Mouse (Mus musculus) ovary, adult 18-20 months (tissue): ENCODE results near the gene Padi4.

Source experiments
- DNase-seq: peaks from one replicate; pipeline ENCODE4 v3.0.0; 2022; ENCODE audit warnings: low spot score, mixed read lengths

The Padi4 gene

DNA sequence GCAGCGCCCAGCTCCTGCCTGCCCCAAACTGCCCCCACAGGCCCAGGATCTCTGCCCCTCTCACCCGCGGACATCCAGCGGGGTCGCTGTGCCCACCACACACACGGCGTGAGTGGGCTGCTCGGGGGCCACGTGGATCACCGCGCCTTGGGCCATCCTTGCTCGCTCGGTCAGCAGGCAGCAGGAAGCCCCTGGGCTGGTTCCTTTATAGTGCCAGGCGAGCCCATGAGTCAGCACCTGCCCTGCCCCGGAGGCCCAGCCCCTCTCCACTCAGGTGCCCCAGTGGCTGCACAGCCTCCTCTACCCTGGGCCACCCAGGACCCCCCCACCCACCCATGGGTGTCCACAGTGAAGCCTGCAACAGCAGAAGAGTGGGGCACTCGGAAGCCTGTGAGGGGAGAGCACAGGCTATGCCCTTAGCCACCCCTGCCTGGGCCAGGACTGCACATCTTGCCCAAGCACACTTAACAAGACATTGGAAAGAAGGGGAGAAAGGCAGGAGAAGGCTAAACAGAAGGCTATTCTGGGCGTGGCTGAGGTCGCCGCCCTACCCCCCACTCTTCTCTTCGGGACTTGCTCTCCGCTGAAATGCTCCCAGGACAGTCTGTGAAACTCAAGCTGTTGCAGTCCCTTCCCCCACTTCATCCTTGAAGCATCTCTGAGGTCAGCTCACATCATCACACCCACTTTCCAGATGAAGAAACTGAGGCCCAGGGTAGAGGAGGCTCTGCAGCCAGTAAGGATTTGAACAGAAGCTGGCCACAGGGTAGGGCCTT is at the start of gene Padi4:
Gene Padi4 (minus strand): TSS at position 212 of the 776 bp plus-strand sequence.
- DNase-seq = no peak

DNA sequence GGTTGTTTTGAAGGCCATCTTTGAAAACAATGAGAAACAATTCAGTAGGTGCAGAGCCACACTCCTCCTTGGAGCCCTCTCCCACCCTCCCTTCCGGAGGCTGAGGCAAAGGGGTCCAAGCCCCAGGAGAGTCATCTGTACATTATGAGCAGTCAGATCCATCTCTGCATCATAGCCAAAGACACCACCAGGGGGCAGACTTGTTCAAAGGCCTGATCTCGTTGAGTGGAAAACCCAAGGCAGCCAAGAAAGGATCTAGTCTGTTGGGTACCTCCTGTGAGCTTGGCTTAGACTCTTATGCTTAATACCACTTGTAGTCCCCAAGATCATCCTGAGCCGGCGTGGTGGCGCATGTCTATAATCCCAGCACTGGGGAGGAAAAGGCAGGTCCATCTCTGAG is 48.0 kb upstream of the Padi4 start:
- DNase-seq = no peak

DNA sequence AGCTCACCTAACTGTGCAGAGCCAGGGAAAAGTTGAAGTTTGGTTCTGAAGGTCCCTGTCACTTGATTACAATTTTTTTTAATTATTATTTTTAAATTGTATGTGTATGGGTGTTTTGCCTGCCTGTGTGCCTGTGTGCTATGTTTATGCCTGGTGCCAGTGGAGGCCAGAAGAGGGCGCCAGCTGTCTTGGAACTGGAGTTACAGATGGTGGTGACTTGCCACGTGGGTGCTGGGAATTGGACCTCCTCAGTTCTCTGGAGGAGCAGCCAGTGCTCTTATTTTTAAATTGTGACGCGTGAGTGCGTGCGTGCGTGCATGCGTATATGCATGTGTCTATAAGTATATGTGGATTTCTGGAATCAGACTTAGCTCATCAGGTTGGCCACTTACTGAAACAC is 43.4 kb upstream of the Padi4 start:
- DNase-seq = no peak

DNA sequence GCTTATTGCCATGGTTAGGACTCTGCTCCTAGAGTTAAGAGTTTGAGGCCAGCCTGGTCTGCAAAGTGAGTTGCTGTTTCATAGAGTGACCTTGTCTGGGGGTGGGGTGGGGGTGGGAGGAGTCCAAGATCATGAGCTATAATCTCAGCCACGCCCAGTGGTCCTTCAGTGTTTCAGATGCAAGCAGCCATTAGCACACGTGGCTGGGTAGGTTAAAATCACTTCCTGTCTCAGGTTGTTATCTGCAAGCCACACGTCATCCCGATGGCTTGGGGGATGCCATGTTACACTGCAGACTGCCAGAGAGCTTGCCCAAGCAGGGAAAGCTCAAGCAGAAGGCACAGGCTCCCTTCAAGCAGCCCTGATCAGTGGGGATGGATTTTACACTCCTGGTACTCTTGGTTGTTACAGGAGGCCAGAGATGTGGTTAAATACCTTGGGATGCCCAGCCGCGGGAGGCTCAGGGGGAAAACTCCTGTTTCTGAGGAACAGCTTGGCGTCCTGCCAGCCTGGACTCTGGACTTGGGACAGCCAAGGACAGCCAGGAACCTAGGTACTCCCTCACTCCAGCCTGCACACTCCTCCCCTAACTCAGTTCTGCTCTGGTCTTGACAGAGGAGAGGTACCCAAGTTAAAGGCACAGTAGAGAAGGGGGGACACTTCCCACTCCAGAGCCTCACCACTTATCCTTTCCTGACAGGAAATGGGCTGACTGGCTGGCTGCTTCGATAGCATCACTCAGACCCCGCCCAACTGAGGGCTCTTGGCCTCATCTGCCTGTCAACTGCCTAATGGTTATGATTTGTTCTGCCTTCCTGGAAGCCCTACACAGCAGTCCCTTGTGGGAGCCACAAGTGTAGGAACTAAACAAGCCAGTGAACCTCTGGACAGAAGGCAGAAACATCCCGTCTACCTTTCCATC is 42.2 kb upstream of the Padi4 start:
- no peak for DNase-seq

DNA sequence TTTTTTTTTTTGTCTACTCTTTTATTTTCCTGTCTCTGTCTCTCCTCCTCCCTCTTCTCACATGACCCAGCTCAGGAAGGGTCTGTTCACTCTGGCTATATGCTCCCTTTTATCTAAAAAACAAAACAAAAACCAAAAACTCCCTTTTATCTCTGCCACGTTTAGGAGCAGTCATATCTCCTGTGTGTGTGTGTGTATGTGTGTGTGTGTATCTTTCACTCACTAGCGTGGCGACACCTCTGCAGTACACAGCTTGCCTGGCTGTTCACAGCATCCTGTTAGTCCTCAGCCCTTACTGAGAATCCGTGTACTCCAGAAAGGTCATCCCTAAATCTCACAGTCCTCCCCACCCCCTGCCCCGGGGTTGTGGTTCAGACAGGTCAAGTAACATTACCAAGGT is 41.5 kb upstream of the Padi4 start:
- DNase-seq = no peak

DNA sequence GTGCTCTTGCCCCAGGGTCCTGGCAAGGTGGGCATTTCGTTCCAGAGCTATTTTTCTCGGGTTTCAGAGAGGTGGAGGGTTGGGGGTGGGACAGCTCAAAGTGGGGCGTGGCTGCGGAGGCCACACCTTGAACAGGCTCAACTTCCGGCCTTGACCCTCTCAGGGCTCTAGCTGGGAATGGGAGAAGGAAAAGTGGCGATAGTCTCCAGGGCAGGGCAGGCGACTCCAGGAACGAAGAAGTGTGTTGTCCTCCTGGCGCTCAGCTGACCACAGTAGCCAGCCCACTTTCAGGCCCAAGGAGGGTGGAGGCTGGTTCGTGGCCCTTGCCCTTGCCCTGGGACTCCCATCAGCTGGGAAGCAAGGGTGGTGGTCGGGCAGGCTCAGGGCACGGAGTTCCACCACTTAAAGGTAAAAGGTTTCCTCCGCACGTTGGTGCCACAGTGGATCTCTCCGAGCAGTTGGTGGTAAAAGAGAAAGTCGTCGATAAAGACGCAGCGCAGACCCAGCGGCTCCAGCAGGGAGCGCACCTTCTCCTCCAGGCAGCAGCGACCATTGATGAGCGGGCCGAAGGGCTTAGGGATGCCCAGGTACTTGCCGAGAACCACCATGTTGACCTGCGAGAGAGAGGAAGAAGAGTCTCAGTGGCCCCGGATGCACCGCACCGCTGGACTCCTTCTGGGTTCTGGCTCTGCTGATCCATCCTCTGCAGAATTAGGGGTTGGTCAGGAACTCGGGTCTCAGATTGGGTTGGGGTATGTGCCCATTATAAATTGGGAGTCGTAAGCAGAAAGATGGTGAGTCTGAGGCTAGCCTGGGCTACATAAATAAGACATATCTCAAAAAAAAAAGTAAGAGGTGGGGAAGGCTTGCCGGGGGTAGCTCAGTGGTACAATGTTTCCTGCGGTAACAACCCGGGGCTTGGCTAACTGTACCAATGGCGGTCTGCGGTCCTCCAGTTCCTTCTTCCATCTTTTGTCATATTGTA is 40.5 kb upstream of the Padi4 start:
- no peak for DNase-seq

DNA sequence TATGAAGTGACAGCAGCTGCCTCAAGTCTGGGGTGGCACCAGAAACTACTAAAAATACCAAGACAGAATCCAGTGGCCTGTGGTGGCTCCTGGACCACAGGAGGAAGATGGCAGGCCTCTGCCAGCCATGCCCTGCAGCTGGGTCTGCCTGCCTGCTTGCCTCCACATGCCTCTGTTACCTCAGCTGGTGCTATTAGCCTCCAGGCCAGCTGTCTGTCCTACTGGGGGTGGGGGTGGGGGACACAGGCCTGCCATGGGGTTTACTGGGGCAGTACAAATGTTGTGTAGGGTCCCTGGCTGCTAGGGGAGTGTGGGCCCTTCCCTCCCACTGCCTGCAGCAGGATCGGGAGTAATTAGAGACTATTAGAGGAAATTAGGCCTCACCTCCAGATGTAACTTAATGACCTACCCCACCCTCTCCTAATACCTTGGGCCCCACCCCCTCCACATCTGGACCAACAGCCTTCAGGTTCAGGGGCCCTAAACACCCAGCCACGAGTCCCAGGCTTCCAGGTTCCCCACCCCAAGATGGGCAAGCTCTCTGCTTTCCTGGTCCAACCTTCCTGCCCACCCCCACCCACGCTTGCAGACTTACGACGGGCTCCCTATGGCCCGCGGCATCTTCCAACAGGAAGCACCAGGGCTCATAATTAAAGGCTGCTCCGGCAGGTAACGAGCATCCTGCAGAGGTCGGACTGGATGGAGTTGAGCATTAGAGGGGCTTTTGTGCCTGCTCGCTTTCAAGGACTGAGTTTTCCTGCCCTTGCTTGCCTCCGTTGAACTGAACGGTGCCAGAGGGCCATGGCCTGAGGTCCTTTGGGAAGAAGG is 39.5 kb upstream of the Padi4 start:
- DNase-seq = no peak

DNA sequence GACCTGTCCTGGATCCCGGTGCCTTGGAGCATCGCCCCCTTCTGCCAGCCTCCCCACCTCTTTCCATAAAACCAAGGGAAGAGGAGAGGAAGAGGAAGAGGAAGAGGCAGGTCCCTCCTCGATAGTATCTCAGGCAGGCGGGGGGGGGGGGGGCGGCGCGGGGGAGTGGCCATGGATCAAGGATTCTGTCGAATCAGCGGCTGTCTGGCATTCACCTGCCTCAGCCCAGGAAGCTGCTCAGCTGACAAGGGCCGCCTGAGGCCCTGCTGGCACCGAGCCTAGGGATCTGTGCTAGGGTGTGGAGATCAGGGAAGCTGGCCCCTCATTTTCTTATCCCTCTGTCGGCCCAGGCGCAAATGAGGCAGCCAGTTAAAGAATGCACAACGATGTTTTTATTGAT is 38.6 kb upstream of the Padi4 start:
- DNase-seq = no peak

DNA sequence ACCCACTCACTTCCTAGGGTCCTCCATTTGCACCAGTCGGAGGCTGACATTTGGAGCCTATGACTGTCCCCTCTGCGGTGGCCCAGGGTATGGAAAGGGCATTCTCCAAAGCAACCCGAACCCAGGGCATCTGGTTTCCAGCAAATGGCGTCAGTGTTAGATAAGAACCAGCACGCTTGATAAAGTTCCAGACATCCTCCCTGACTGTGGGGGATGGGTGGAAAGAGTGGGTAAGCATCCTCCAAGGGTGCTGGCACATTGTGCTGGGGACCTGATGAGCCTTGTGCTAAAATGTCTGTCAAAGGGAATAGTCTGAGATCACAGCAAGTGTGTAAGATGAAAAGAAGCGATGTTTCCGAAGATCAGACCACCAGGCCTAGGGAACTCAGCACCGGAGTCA is 38.2 kb upstream of the Padi4 start:
- DNase-seq = no peak

DNA sequence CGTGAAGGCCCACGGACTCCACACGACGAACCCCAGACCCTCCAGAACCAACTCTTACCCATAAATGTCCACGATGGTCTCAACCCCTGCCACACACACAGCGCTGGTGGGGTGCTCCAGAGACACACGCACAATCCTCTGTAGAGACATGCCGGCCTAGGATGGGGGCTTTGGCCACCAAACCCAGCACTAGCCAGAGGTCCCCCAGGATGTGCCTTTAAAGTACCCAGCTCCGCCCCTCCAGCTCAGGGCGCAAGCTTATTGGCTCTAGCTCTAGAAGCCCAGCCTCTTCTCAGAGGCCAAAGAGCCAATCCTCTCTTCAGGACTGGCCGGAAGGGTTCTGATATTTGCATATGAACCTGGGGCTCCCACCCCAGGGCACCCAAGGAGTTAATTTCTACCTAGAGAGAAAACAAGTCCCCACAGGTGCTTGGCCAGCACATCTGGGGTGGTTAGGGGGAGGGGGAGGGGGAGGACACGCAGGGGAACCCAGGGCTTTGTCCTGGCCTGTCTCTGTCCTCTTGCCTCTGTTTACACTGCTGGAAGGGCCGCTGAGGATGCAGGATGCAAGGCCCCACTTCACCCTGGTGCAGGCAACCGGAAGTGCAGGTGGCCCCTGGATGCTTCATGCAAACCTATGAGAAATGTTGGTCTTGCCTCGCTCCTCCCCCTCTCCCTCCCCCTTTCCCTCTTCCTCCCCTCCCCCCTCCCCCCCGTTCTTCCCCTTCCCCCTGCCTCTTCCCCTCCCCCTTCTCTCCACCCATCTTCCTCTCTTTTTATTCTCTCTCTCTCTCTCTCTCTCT is 36.6 kb upstream of the Padi4 start, which contains the start of gene Padi3:
Gene Padi3 (minus strand): TSS at position 191 of the 803 bp plus-strand sequence.
- DNase-seq = no peak

DNA sequence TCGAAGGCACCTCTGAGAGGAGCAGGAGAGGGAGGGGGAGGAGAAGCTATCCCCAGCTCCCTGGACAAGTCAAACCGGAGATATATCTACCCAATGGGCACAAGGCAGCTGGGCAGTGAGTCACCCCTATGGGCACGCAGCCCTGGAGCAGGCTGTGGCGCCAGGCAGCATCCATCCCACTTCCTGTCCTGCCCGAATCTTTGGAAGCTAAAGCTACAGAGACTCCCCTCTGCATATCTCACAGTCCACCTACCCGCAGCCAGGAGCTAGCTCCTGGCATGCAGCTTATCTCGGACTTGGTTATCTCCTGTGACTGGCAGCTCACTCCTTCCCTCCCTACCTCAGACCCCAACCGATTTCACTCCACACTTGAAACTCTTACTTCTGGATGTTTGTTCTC is 35.1 kb upstream of the Padi4 start:
- DNase-seq = peak; percentile 35

DNA sequence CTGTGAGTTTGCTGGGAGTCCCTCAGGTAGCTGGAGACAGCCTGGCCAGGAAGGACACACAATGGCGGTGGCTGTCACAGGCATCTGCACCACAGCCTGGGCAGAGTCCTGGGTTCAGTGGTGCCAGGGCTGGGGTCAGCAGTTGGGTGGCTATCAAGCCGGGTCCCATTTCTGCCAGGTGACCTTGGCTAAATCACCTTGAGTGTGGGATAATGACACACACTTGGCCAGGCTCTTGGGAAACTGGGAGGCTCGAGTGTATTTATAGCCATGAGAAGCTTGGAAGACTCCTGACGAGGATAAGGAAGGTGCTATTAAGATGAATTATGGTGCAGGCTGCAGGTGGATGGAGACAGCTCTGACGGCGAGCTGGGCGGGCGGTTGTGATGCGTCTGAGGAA is 30.6 kb upstream of the Padi4 start:
- no peak for DNase-seq

DNA sequence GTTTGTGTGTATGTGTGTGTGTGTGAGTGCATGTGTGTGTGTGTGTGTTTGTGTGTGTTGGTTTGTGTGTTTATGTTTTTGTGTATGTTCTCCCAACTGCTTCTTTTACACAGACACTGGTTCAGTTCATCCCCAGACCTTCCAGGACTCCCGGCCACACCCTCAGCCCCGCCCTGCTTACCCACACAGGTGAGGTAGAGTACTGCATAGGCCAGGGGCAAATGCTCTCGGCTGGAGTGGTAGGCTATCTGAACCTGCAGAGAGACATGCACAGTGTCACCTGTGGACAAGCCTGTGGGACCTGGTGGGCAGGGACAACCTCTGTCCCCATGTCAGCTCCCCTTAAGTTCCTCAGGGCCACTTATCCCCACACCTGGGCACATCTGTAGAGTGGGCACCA is 27.3 kb upstream of the Padi4 start:
- no peak for DNase-seq

DNA sequence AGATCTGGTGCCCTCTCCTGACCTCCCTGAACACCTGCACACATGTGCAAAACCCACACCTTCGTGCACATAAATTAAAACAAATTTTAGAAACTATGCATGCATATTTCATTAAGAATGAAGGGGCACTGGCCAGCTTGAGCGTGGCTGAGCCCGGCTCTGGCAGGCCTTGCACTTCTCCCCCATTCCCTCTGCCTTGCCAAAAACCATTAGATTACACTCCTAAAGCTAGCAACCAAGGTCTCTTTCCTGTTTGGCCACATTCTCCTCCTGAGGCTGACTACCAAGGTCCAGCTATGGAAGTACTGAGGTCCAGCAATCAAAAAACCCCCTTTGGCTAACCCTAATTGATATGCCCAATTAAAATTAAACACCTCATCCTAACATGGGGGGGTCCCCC is 22.8 kb upstream of the Padi4 start:
- DNase-seq = no peak

DNA sequence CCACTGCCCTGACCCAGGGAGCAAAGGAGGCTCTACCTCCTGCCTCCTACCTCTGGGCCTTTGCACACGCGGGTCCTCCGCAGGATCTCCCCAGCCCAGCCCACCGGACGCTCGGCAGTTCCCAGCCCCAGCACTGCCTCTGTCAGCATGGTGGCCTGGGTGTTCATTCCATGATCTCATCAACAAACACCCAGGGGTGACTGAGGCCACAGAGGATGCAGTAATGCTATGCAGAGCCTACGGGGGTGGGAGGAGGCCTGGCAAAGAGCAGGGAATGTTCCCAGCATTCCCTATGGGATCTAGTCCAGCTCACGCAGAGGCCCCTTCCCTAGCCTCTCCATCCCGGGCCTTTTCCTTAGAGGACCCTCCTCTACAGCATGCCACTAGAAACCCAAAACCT is 20.6 kb upstream of the Padi4 start:
- DNase-seq = no peak

DNA sequence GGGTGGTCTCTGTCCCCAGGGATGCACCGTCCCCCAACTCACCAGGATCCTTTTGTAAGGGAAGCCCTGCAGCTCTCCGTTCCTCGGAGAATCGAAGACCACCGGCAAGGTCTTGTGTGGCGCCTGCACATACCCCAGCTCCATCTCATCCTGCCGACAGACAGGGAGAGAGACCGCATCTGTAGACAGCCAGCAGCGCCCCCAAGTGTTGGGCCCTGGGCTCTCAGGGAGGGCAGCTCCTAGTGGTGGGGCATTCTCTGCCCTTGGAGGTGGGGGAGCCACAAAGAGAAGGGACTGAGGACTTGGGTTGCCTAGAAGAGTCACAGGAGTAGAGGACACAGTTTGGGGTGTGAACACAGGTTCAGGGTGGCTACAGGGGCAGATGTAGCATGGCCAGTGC is 19.8 kb upstream of the Padi4 start:
- DNase-seq = no peak

DNA sequence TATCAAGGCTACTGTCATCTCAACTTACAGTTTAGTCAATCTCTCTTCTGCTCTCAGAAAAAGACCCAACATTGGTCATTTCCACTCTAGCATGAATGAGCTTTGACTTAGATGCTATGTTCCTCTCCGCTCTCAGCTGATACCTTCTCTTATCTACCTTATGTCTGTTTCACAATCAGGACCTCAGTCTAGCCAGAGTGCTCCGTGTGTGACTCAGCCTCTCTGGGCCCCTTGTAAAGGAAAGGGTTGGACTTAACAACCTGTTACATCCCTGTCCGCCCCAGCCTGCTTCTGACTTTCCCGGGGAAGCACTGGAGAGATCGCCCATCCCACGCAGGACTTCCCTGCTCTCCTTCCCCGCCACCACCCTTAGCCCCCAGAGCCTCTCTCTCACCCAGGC is 18.5 kb upstream of the Padi4 start:
- DNase-seq = no peak

DNA sequence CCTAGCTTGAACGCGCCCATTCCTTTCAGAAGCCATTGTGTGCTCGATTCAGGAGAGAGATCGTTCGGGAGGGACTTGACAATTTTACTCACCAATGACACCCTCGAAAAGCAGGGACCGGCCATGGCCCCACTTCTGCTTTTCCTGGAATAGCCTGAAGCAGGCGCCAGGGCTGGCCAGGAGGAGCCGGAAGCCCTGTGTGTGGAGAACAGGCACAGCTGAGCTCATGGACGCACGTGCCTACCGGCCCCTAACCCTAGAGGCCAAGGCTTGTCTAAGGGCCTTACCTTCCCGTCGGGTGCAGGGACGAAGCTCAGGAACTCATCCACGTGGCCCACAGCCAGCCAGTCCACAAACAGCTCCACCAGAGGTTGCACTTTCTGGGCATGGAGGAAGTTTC is 17.0 kb upstream of the Padi4 start:
- DNase-seq = no peak

DNA sequence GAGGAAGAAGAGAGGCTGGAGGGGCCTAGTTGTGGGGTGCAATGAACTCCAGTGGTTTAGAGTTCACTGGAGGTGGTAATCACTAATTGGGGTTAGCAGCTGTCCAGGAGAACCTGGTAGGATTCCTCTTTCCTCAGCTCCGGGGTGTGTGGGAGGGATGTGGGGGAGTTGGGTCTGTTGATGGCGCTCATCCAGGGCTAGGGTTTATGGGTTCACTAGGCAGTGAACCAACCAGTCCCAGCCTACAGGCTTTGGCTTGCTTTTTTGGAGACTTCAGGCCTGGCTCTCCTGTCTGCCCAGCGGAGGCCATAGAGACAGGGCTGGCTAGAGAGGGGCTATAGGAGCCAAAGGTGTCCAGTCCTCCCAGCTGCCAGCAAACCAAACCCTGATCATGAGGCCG is 15.9 kb upstream of the Padi4 start:
- no peak for DNase-seq

DNA sequence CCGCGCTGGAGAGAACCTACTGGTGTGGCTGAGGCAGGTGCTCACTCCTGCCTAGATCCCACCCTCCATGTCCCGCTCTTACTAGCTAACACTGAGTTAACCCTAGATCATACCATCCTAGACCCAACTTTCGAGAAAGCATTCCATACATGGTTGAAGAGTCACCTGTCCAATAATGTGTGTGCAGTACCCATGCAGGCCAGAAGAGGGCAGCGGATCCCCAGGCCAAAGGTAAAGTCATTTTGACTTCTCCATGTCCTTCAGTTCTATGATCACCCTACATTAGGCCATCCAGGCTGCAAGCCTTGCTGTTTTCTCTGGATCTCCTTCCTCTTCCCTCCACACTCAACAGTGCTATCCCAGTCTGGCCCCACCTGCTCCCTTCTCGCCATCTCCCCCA is 14.9 kb upstream of the Padi4 start:
- no peak for DNase-seq
